Mouse (Mus musculus): ENCODE results near the gene Gm42791.

The Gm42791 gene

GRCm38 (mm10) chr5:148928382-148929115 lies 66.4 kb downstream of the Gm42791 start:
- DNase-seq (ENCODE audit: low spot score in 2 of 2): peak; percentile 79 to 89

GRCm38 (mm10) chr5:148927717-148928223 lies 67.2 kb downstream of the Gm42791 start:
- no peak for DNase-seq (ENCODE audit: low spot score in 2 of 2)

GRCm38 (mm10) chr5:148924586-148924985 lies 70.4 kb downstream of the Gm42791 start:
- no peak for DNase-seq (ENCODE audit: low spot score in 2 of 2)

GRCm38 (mm10) chr5:148924051-148924450 lies 70.9 kb downstream of the Gm42791 start:
- DNase-seq (ENCODE audit: low spot score in 2 of 2): no peak

GRCm38 (mm10) chr5:148923408-148923807 lies 71.5 kb downstream of the Gm42791 start:
- no peak for DNase-seq (ENCODE audit: low spot score in 2 of 2)

- DNase-seq (ENCODE audit: low spot score in 2 of 2): no peak
Observed at GRCm38 (mm10) chr5:148922773-148923172, 72.2 kb downstream of the Gm42791 start.

GRCm38 (mm10) chr5:148918049-148918448 lies 76.9 kb downstream of the Gm42791 start:
- DNase-seq (ENCODE audit: low spot score in 2 of 2): no peak

- DNase-seq (ENCODE audit: low spot score in 2 of 2): no peak
Observed at GRCm38 (mm10) chr5:148916775-148917174, 78.2 kb downstream of the Gm42791 start.

GRCm38 (mm10) chr5:148912262-148912661 lies 82.7 kb downstream of the Gm42791 start:
- no peak for DNase-seq (ENCODE audit: low spot score in 2 of 2)

GRCm38 (mm10) chr5:148910066-148910465 lies 84.9 kb downstream of the Gm42791 start:
- no peak for DNase-seq (ENCODE audit: low spot score in 2 of 2)

- DNase-seq (ENCODE audit: low spot score in 2 of 2): no peak
Observed at GRCm38 (mm10) chr5:148909402-148909801, 85.5 kb downstream of the Gm42791 start.

- DNase-seq (ENCODE audit: low spot score in 2 of 2): no peak
Observed at GRCm38 (mm10) chr5:148909057-148909395, 85.9 kb downstream of the Gm42791 start.

- DNase-seq (ENCODE audit: low spot score in 2 of 2): no peak
Observed at GRCm38 (mm10) chr5:148908191-148909056, 86.5 kb downstream of the Gm42791 start.

GRCm38 (mm10) chr5:148906305-148906704 lies 88.6 kb downstream of the Gm42791 start:
- no peak for DNase-seq (ENCODE audit: low spot score in 2 of 2)

GRCm38 (mm10) chr5:148904846-148905245 lies 90.1 kb downstream of the Gm42791 start:
- DNase-seq (ENCODE audit: low spot score in 2 of 2): peak; percentile 31 to 63

- DNase-seq (ENCODE audit: low spot score in 2 of 2): no peak
Observed at GRCm38 (mm10) chr5:148899361-148899760, 95.6 kb downstream of the Gm42791 start.

- DNase-seq (ENCODE audit: low spot score in 2 of 2): no peak
Observed at GRCm38 (mm10) chr5:148897941-148898417, 97.0 kb downstream of the Gm42791 start.

- DNase-seq (ENCODE audit: low spot score in 2 of 2): peak; percentile 26 to 43
Observed at GRCm38 (mm10) chr5:148897069-148897702, 97.8 kb downstream of the Gm42791 start.

- no peak for DNase-seq (ENCODE audit: low spot score in 2 of 2)
Observed at GRCm38 (mm10) chr5:148896515-148896914, 98.4 kb downstream of the Gm42791 start.

GRCm38 (mm10) chr5:148895833-148896232 lies 99.1 kb downstream of the Gm42791 start:
- no peak for DNase-seq (ENCODE audit: low spot score in 2 of 2)

GRCm38 (mm10) chr5:148895034-148895433 lies 99.9 kb downstream of the Gm42791 start:
- DNase-seq (ENCODE audit: low spot score in 2 of 2): no peak

- no peak for DNase-seq (ENCODE audit: low spot score in 2 of 2)
Observed at GRCm38 (mm10) chr5:148890237-148890636, 104.7 kb downstream of the Gm42791 start.

Data from spleen, postnatal 14 days (tissue).